Mouse (Mus musculus): ENCODE results near the gene Nisch. TPM values are rescaled to one million over a fixed set of nuclear protein-coding genes. Genes with fewer than 3 reads are reported as not detected.

The Nisch gene
- polyA plus RNA-seq, 1 experiment from 2014 or later, result 382 TPM

DNA sequence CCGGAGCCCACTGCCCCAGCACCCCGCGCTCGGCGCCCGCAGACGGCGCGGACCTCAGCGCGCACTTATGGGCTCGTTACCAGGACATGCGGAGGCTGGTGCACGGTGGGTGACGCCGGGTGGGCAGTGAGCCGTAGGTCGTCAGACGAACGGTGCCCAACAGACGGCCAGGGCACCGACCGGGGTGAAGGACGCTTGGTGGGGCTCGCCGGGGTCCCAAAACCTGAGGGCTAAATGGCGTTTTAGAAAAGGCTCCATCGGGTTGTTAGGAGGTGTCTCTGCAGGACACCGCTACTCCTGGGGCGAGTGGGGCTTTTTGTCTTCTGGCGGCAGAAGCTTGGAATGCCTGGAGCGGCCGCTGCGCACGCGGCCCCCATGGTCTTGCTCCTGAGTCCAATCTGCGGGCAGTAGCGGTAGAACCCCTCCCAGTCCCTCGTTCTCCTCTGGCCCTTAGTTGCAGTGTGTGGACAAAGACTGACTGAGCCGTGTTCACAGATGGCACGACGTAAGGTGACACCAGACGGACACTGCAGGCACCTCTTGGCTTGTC is 85.4 kb downstream of the Nisch start:
- peaks cover 70% of the 10 kb centered on the region for H3K4me1 ChIP-seq (replicated peaks)
- H3K4me2 ChIP-seq, result peak overlapping the region; percentile 69
- H3K27me3 ChIP-seq, result no peaks in the 10 kb centered on the region
- H3K9ac ChIP-seq, result peak overlapping the region; percentile 77
- peak overlapping the region; percentile 81 for H3K4me3 ChIP-seq
- H3K36me3 ChIP-seq, result peaks cover 11% of the 10 kb centered on the region; the same call in 1 of the 2 replicates
- under 1% methylated on average over 41 of the region's 43 CpGs for WGBS
- H3K9me3 ChIP-seq, result no peaks in the 10 kb centered on the region
- ATAC-seq (ENCODE audit: low FRiP score, low read depth), result peak; percentile 4; the same call in 1 of the 2 replicates
- H3K27ac ChIP-seq (replicated peaks), result peak overlapping the region; percentile 87

DNA sequence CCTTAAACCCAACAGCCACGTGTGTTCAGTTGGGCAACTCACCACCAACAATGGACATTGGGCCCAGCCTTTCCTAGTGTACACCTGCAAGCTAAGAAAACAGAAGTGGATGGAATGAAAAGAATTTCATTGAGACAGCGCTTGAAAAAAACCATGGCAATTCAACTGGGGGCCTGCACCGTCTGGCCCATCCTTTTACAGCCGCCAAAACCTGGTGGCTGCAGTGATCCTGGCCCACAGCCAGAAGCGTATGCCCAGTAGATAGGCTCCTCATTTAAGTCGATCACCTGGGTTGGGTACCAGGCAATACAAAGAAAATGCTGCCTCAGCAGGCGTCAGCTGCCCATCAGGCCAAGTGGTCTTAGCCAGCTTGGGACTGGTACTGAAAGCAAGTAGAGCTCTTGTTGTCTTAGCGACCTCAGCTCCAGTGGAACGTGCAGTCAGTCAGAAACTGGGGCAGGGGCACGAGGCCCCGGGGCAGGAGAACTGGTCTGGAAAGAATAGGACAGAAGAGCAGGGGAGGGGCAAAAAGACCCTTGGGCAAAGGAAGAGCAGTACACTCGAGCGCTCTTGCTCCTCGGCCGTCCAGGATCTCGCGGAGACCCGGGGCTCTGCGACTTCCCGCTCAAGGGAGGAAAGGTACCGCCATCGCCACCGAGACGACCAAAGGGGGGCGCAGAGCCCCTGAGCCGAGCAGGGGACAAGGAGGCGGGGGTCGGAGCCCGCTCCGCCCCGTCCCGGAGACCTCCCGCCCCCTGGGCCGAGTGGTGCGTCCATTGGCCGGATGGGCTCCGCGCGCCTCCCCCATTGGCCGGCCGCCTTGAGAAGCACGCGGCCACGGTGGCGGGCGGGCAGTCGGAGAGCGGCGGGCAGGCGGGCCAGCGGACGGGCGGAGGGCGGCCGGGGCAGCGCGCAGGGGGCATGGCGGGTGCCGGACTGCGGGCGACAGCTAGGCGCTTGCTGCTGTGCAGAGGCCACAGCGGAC is 86.2 kb downstream of the Nisch start, which contains the start of gene Nt5dc2:
Gene Nt5dc2, plus strand, starts transcription at position 818 of the 985 bp plus-strand sequence.
- H3K27ac ChIP-seq (replicated peaks), result peak within 1 kb of the TSS; percentile 87
- no peaks in the 10 kb centered on the region for H3K9me3 ChIP-seq
- peak within 1 kb of the TSS; percentile 77 for H3K9ac ChIP-seq
- ATAC-seq (ENCODE audit: low FRiP score, low read depth), result peak; percentile 81
- no peaks in the 10 kb centered on the region for H3K27me3 ChIP-seq
- peaks cover 75% of the 10 kb centered on the region for H3K4me1 ChIP-seq (replicated peaks)
- H3K36me3 ChIP-seq, result peaks cover 3% of the 10 kb centered on the region; the same call in 1 of the 2 replicates
- peak within 1 kb of the TSS; percentile 69 for H3K4me2 ChIP-seq
- 4% methylated on average over 56 of the region's 63 CpGs for WGBS
- peak within 1 kb of the TSS; percentile 81 for H3K4me3 ChIP-seq

DNA sequence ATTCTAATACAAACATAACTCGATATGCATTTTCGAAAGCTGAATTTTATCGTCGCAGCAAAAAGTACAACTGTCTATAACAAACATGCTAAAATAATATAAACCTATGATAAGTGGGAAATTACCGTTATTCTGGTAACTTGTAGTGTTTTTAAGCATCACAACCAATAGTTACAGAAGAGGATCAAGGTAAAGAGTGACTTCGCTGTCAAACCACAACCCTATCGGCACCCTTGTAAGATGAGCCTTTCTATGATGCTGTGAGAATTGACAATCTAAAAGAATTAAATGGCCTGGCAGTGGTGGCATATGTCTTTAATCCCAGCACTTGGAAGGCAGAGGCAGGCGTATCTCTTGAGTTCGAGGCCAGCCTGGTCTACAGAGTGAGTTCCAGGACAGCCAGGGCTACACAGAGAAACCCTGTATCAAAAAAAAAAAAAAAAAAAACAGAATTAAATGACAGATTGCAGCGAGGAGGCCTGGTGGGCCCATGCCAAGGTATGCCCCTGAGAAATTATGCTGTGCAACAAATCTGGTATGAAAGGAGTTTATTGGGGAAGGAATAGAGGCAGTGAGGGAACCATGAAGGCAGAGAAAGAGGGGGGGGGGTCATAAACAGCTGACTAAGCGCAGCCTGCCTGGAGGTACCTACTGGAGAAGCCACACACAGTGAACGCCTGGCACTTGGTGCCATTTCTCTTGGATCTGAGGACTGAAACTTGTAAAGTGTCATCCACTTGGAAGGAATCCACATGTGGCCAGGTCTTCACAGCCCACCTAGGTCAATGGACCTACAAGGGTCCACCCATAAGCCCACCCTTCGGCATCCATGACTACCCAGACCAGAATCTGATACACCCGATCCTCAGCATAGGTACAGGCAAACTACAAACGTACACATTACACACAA is 87.2 kb downstream of the Nisch start:
- peak overlapping the region; percentile 95 for H3K4me2 ChIP-seq
- no peaks in the 10 kb centered on the region for H3K36me3 ChIP-seq
- no peaks in the 10 kb centered on the region for H3K9me3 ChIP-seq
- H3K9ac ChIP-seq, result peak overlapping the region; percentile 28; the same call in 1 of the 2 replicates
- peak overlapping the region; percentile 71 for H3K4me3 ChIP-seq
- peaks cover 75% of the 10 kb centered on the region for H3K4me1 ChIP-seq (replicated peaks)
- H3K27ac ChIP-seq (replicated peaks), result peak overlapping the region; percentile 87
- WGBS, result 63% methylated on average over 15 of the region's 15 CpGs
- no peaks in the 10 kb centered on the region for H3K27me3 ChIP-seq
- no peak for ATAC-seq (ENCODE audit: low FRiP score, low read depth)

DNA sequence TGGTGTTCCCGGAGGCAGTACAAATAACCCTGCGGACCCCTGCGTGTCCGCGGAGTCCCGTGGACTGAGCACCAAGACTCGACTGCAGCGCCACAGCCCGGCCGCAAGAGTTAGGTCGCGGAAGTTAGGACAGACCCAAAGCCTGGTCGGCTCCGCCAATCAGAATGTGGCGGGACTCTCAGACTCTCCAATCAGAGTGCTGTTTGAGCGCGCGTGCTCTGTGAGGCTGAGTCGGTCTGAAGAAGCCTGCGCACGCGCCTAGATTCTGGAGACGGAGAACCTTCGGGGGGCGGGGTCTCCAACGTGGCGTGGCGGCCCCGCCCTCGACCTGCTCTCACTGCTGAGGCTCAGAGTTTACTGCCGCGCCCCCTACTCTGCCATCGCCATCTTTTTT is 87.9 kb downstream of the Nisch start, which contains the start of gene Smim4:
Gene Smim4, minus strand, starts transcription at position 131 of the 394 bp plus-strand sequence.
- Histone ChIP-seq H3K4me1 (replicated peaks) (peaks cover 67% of the 10 kb centered on the region), H3K4me2 (peak within 1 kb of the TSS; percentile 95)

DNA sequence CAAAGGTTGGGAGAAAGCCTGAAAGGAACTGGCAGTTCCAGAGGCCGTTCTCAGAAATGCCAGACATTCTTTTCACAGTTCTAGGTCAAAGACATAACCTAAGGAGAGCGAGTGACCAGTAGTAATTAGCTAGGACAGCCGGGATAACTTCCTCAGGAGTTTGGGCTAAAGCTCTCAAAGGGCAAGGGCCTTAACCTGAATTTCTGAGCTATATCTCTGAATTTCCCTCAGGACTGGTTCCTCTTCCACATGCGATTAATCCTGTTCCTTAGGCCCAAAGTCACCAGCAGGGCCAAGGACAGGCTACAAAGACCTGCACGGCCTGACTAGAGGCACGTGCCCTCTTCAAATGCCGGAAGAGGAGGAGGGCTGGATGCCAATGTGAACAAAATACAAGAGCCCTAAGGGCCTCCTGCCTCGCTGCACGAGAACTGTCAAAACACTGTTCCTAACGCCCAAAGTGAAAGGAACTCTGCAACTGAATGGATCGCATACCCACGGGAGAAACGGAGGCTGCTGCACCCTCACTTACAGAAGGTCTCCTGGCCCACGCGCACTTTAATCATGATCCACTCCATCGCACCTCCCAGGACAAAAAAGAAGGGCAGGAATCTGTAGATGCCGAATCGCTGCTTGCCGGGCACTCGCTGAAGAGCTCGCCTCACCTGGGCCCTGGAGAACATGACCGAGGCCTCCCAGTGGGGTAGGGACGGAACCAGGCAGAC is 88.5 kb downstream of the Nisch start:
- whole genome bisulfite sequencing, result 3% methylated on average over 23 of the region's 23 CpGs
- Histone ChIP-seq H3K27me3 (no peaks in the 10 kb centered on the region), H3K4me2 (peak overlapping the region; percentile 95), H3K4me3 (peak overlapping the region; percentile 71), H3K27ac (replicated peaks) (peak overlapping the region; percentile 79), H3K36me3 (no peaks in the 10 kb centered on the region), H3K9ac (peak overlapping the region; percentile 71), H3K9me3 (no peaks in the 10 kb centered on the region), H3K4me1 (replicated peaks) (peaks cover 62% of the 10 kb centered on the region)
- no peak for ATAC-seq (ENCODE audit: low FRiP score, low read depth)

More for the DNA sequence above, 87.9 kb downstream of the Nisch start, which contains the start of gene Smim4:
- WGBS, result under 1% methylated on average over 33 of the region's 33 CpGs
- H3K27me3 ChIP-seq, result no peaks in the 10 kb centered on the region
- peak within 1 kb of the TSS; percentile 87 for H3K27ac ChIP-seq (replicated peaks)
- ATAC-seq (ENCODE audit: low FRiP score, low read depth), result peak; percentile 96
- H3K4me3 ChIP-seq, result peak within 1 kb of the TSS; percentile 71
- H3K9me3 ChIP-seq, result no peaks in the 10 kb centered on the region
- H3K36me3 ChIP-seq, result no peaks in the 10 kb centered on the region
- peak within 1 kb of the TSS; percentile 71 for H3K9ac ChIP-seq

DNA sequence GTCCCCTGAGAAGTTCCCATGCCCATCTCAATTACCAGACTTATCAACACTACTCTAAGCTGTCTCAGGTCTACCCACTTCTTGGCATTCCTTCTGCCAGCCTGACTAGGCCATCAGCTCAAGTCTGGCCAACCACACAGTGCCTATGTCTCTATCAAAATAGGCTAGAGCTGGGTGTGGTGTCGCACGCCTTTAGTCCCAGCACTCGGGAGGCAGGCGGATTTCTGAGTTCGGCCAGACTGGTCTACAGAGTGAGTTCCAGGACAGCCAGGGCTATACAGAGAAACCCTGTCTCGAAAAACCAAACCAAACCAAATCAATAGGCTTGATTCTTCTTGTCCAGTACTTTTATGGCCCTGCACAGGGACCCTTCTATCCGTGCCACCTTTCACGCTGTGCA is 89.9 kb downstream of the Nisch start:
- no peak overlapping the region for H3K4me2 ChIP-seq
- H3K4me3 ChIP-seq, result no peak overlapping the region
- no peak overlapping the region for H3K27ac ChIP-seq (replicated peaks)
- peaks cover 47% of the 10 kb centered on the region for H3K4me1 ChIP-seq (replicated peaks)
- 96% methylated on average over 8 of the region's 8 CpGs for WGBS
- no peak overlapping the region for H3K9ac ChIP-seq
- H3K27me3 ChIP-seq, result no peaks in the 10 kb centered on the region
- 0 out of 2 replicates have a peak, but pooled peaks cover 5% of the 10 kb centered on the region for H3K36me3 ChIP-seq
- no peak for ATAC-seq (ENCODE audit: low FRiP score, low read depth)
- H3K9me3 ChIP-seq, result no peaks in the 10 kb centered on the region

DNA sequence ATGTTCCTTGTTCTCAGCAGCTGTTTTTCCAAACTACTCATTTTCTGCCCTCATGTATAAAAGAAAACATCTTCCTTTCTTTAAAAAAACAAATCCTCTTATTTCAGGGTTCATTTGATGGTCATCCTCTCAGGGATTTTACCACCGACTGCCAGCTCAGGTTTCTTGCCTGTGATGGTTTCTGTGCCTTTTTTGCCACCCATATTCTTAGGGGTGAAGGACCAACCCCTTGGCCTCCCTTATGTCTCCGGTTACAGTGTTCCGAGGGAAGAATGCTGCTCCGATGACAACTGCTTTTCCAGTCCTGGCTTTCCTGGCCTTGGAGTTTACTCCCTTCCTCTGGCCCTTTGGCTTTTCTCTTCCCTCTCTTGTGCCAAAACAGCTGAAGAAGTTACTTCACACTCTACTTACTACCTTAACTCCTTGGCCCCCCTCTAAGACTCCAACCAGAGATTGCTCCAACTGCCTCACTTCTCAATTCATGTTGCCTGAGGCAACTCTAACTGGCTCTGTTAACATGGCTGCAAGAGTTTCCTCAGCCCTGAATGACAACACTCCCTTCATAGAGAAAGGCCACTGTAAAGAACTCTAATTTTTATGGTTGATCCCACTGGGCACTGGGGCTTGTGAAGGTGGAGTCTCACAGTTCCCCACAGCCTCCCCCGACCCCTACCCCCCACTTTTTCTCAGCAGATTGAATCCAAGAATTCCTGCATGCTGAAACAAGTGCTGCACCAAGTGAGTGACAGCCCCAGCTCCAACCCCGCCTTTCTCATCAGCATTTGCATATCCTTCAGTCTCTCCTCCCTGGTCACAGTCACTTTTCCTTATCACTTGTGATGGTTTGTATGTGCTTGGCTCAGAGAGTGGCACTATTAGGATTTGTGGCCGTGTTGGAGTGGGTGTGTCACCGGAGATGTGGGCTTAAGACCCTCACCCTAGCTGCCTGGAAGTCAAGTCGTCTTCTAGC is 91.4 kb downstream of the Nisch start:
- Histone ChIP-seq H3K9ac (no peak overlapping the region), H3K36me3 (peaks cover 13% of the 10 kb centered on the region; the same call in 1 of the 2 replicates), H3K27me3 (no peaks in the 10 kb centered on the region), H3K4me3 (no peak overlapping the region), H3K4me1 (replicated peaks) (peaks cover 37% of the 10 kb centered on the region), H3K9me3 (no peaks in the 10 kb centered on the region), H3K27ac (replicated peaks) (no peak overlapping the region), H3K4me2 (no peak overlapping the region)
- ATAC-seq (ENCODE audit: low FRiP score, low read depth), result no peak
- WGBS, result 75% methylated on average over 9 of the region's 9 CpGs

Other genes with a start within 250 kb of the Nisch start
- gene Glt8d1, start 215.5 kb downstream of the Nisch start, polyA plus RNA-seq (2015; fragmentation: Nextera tagmentation; extraction: Ambion mirVana), result 60.4 and 61.2 TPM in 2 replicates
- gene Spcs1, start 215.3 kb downstream of the Nisch start, polyA plus RNA-seq (2015; fragmentation: Nextera tagmentation; extraction: Ambion mirVana), result 323 and 340 TPM in 2 replicates
- 117 and 124 TPM in 2 replicates for gene Pbrm1, start 197.8 kb downstream of the Nisch start, polyA plus RNA-seq (2015; fragmentation: Nextera tagmentation; extraction: Ambion mirVana)
- gene Gnl3, start 197.8 kb downstream of the Nisch start, polyA plus RNA-seq (2015; fragmentation: Nextera tagmentation; extraction: Ambion mirVana), result 49.0 and 51.8 TPM in 2 replicates
- gene Smim4, start 88.0 kb downstream of the Nisch start, polyA plus RNA-seq (2015; fragmentation: Nextera tagmentation; extraction: Ambion mirVana), result 59.3 and 61.1 TPM in 2 replicates
- 269 and 270 TPM in 2 replicates for gene Nt5dc2, start 85.9 kb downstream of the Nisch start, polyA plus RNA-seq (2015; fragmentation: Nextera tagmentation; extraction: Ambion mirVana)
- gene Stab1, start 48.3 kb downstream of the Nisch start, polyA plus RNA-seq (2015; fragmentation: Nextera tagmentation; extraction: Ambion mirVana), result 20.9 and 22.4 TPM in 2 replicates
- gene Tnnc1, start 8.6 kb downstream of the Nisch start, polyA plus RNA-seq (2015; fragmentation: Nextera tagmentation; extraction: Ambion mirVana), result 3.5 and 4.0 TPM in 2 replicates
- 0.60 and 0.80 TPM in 2 replicates for gene Sema3g, start 914 bp upstream of the Nisch start, polyA plus RNA-seq (2015; fragmentation: Nextera tagmentation; extraction: Ambion mirVana)
- 8.9 and 9.4 TPM in 2 replicates for gene Phf7, start 34.4 kb upstream of the Nisch start, polyA plus RNA-seq (2015; fragmentation: Nextera tagmentation; extraction: Ambion mirVana)
- 101 and 113 TPM in 2 replicates for gene Bap1, start 34.5 kb upstream of the Nisch start, polyA plus RNA-seq (2015; fragmentation: Nextera tagmentation; extraction: Ambion mirVana)
- gene Dnah1, start 107.0 kb upstream of the Nisch start, polyA plus RNA-seq (2015; fragmentation: Nextera tagmentation; extraction: Ambion mirVana), result 4.4 and 4.6 TPM in 2 replicates
- gene Capn7, start 119.7 kb upstream of the Nisch start, polyA plus RNA-seq (2015; fragmentation: Nextera tagmentation; extraction: Ambion mirVana), result 80.2 and 83.1 TPM in 2 replicates
- gene Sh3bp5, start 219.1 kb upstream of the Nisch start, polyA plus RNA-seq (2015; fragmentation: Nextera tagmentation; extraction: Ambion mirVana), result 131 and 144 TPM in 2 replicates